Mouse (Mus musculus) cortical plate, adult 2 months (tissue): ENCODE data around the gene Emcn. TPM values are rescaled to one million over a fixed set of nuclear protein-coding genes. Genes with fewer than 3 reads are reported as not detected.

Experiments
- H3K27ac ChIP-seq: fragments of 200-500 bp; 2 replicates; pipeline ENCODE4 v1.5.1; 2012; ENCODE audit warnings: low read length, control low read depth, inconsistent platforms; ENCODE audit not compliant: insufficient read depth
- H3K4me1 ChIP-seq: fragments of 200-500 bp; 2 replicates; pipeline ENCODE4 v1.6.1; 2011; ENCODE audit warnings: low read length; ENCODE audit not compliant: control insufficient read depth, insufficient read depth
- H3K4me3 ChIP-seq: fragments of 200-500 bp; 2 replicates; pipeline ENCODE4 v1.5.1; 2011; ENCODE audit warnings: mild to moderate bottlenecking, low read length, control low read depth; ENCODE audit not compliant: insufficient read depth
- CTCF ChIP-seq: fragments of 200-500 bp; IDR thresholded peaks from 2 replicates; pipeline ENCODE4 v1.5.1; 2011; ENCODE audit warnings: mild to moderate bottlenecking, control low read depth, low read length; ENCODE audit not compliant: insufficient read depth; ENCODE audit errors: extremely low read depth
- POLR2A ChIP-seq: fragments of 200-500 bp; IDR thresholded peaks from 2 replicates; pipeline ENCODE4 v1.6.1; 2011; ENCODE audit warnings: mild to moderate bottlenecking, low read length, control low read depth; ENCODE audit not compliant: insufficient read depth; ENCODE audit errors: extremely low read depth
- polyA plus RNA-seq: library from polyadenylated mRNA; depleted of rRNA; stranded (reverse); fragments of >200 nt; gene quantifications from 2 replicates; pipeline ENCODE4 v1.2.3, GENCODE M21; 2012; rRNA removed

Gene Emcn
- 14.1 and 16.3 TPM in 2 replicates for polyA plus RNA-seq

DNA sequence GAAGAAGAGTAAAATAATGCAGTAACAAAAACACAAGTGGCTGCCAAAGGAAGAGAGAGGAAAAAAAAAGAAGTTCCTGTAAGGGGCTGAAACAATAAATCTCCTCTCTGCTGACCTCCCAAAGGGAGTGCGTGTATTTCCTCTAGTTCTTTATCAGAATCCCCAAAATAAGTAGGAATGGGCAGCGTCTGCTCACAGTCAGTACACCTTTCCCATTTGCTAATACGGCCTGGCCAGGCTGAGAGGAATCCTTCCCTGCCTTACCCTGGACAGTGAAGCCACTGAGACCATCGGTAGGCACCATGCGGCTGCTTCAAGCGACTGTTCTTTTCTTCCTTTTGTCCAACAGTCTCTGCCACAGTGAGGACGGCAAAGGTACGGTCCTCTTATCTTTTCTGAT lies at the start of gene Emcn:
TSS of gene Emcn (plus strand) at position 130 of the 400 bp plus-strand sequence.
- Histone ChIP-seq H3K4me1 (no peaks in the 10 kb centered on the region), H3K27ac (peak within 1 kb of the TSS; percentile 45), H3K4me3 (peak within 1 kb of the TSS; percentile 26)
- TF ChIP-seq POLR2A (no peak), CTCF (no peak)

DNA sequence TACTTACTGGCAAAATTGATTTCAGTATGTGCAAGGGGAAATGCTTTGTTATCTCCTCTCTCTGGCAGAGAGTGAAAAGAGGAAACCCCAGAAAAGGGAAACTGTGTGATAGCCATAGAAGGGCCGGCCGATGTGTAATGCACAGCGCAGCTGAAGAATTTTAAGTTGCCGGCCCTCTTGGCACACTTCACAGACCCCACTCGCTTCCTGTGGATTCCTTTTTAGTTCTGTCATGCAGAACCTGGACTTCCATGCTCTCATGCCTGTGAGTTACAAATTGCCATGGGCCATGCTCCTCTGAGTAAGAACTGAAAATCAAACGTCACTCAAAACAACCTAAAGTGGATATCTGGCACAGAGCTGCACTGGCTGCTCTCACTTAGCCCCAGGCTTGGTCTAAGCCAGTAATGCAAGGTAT lies 47.7 kb upstream of the Emcn start:
- TF ChIP-seq POLR2A (no peak), CTCF (no peak)
- Histone ChIP-seq H3K4me3 (no peak overlapping the region), H3K4me1 (no peaks in the 10 kb centered on the region), H3K27ac (no peak overlapping the region)

DNA sequence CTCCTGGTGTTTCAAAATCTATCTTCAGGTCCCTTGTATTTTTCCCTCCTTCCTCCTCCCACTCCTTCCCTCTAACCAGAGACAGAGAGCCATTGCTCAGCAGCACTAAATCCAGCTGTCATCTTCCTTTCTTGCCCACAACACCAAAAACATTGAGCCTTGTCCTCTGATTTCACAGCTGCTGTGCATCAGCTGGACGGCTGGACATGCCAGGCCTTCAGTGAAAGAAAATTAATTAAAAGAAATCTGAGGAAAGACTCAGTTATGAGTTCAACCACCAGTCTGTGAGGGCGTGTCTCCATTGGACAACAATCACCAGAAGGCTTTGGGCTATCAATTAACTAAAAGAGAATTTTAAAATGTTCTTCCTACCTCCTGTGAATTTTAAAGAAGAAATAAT lies 42.6 kb upstream of the Emcn start:
- no peak overlapping the region for H3K4me3 ChIP-seq
- H3K4me1 ChIP-seq, result no peaks in the 10 kb centered on the region
- H3K27ac ChIP-seq, result no peak overlapping the region
- TF ChIP-seq CTCF (no peak), POLR2A (no peak)

DNA sequence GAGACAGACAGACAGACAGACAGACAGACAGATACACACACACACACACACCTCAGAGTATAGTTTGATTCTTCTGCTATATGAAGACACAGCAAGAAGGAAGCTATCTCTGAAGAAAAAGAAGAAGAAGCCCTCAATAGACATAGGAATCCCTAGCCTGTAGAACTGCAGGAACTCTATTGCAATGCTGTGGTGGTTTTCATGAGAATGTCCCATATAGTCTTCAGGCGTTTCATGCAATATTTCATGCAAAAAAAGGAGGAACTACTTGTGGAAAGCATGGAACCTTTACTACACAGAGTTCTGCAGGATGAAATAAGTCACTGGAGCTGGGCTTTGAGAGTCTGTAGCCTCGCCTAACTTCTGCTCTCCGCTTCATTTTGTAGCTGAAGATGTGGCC lies 40.7 kb upstream of the Emcn start:
- no peak overlapping the region for H3K27ac ChIP-seq
- TF ChIP-seq CTCF (no peak), POLR2A (no peak)
- no peaks in the 10 kb centered on the region for H3K4me1 ChIP-seq
- H3K4me3 ChIP-seq, result no peak overlapping the region

DNA sequence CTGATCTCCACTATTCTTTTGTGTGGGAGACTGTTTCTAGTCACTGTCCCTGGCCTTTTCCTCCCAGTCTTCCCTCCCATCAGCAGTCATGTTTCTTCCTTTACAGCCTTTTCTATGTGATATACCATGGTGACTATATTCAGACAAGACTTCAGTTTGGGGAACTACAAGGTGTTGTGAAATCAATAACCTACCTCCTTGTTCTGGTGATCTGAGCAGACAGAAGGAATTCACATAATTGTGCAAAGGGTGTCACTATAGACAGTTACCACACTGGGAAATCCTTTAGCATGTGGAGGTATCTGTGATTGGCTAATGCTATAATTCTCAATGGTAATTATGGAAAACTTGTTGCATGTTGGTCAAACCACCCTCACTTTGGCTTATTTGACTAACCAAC lies 39.7 kb upstream of the Emcn start:
- TF ChIP-seq CTCF (no peak), POLR2A (no peak)
- Histone ChIP-seq H3K4me1 (no peaks in the 10 kb centered on the region), H3K4me3 (no peak overlapping the region), H3K27ac (no peak overlapping the region)

DNA sequence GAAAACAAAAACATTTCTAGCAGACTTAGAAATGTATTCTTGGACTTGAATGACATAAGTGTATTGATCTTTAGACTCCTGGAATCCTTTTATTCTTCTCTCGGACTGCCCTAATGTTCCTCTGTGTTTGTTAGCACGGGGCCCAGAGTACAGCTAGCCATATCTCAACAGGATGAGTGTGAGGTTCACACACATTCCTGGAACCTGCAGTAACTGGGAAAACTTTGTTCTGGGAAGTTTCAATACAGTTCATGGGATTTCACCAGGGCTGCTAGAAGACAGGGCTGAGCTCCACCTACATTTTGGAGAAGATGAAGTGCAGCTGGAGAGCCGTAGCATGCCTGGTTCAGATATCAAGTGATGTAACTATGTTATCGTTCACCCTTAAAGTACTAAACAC lies 38.1 kb upstream of the Emcn start:
- TF ChIP-seq POLR2A, result no peak
- TF ChIP-seq CTCF, result no peak
- H3K27ac ChIP-seq, result no peak overlapping the region

DNA sequence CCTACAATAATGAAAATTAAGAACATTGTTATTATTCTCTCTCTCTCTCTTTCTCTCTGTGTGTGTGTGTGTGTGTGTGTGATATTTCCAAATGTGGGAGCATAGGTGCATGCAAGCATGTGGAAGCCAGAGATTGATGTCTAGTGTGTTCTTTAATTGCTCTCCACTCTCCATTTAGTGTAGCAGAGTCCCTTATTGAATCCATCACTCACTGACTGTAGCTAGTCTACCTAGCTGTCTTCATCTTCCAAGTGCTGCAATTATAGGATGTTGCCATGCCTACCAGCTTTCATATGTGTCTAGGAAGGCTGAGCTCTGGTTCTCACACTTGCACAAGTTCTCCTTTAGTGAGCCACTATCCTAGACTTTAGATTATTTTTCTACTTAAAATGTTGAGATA lies 30.9 kb upstream of the Emcn start:
- H3K4me3 ChIP-seq, result no peak overlapping the region
- no peak overlapping the region for H3K27ac ChIP-seq
- H3K4me1 ChIP-seq, result no peaks in the 10 kb centered on the region
- TF ChIP-seq POLR2A (no peak), CTCF (no peak)

More for the DNA sequence above, 38.1 kb upstream of the Emcn start:
- H3K4me3 ChIP-seq, result no peak overlapping the region
- H3K4me1 ChIP-seq, result no peaks in the 10 kb centered on the region

DNA sequence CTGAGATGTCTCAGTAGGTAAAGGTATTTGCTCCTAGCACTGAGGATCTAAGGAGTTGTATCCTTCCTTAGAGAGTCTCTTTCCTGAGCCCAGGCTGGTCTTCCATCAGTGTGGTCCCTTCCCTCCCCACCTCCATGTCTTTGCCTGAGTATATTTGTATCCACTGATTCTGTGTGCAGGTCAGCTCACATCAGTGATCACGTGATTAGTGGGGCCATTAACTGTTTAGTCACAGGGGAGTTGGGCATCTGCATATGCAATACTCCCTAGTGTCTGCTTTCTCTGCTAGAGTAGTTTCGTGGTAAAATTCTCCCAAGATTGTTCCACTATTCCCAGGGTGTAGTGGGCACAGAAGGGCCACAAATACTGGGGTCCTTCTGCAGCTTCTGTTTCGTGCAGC lies 28.3 kb upstream of the Emcn start:
- Histone ChIP-seq H3K4me3 (no peak overlapping the region), H3K27ac (no peak overlapping the region)
- no peak for TF ChIP-seq POLR2A
- no peak for TF ChIP-seq CTCF

DNA sequence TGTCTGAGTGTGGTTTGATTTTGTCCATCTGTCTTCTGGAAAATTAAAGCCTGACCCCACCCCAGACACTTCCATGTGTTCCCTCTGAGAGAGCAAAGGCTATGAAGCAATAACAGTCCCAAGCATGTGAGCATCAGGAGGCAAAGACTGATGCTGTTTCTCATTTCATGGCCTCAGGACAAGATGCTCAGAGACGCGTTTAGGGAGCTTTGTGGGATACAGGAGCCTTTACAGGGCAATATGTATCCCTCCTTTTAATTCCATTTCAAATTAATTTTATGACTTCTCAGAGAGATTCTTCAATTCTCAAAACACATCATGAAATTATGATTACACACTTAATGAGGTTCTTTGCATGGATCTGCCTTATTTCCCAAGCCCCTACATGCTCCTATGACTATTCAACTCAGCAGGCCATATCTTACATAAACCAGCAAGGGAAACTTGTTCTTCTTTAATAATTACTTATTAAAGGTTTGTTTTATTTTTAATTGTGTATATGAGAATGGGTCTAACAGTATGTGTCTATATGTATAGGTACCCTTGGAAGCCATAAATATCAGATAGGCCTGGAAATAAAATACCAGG lies 27.0 kb upstream of the Emcn start:
- Histone ChIP-seq H3K4me1 (no peaks in the 10 kb centered on the region), H3K4me3 (no peak overlapping the region), H3K27ac (no peak overlapping the region)
- no peak for TF ChIP-seq CTCF
- TF ChIP-seq POLR2A, result no peak

More for the DNA sequence above, 28.3 kb upstream of the Emcn start:
- no peaks in the 10 kb centered on the region for H3K4me1 ChIP-seq

DNA sequence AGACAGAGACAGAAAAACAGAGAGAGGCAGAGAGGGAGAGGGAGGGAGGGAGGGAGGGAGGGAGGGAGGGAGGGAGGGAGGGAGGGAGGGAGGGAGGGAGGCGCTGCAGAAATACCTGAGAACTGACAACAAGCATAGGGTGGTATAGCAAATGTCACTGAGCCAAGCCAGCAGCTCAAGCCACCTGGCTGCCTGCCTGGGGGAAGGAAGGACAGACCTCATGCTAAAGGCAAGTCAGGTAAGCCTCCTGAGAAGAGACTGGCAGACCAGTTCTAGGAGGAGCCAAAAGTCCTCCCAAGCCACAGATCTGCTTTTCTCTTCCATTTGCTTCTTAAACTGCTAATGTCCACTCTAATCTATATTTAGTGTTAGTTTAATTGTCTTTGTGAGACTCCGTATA lies 22.5 kb upstream of the Emcn start:
- H3K27ac ChIP-seq, result no peak overlapping the region
- H3K4me1 ChIP-seq, result no peaks in the 10 kb centered on the region
- TF ChIP-seq POLR2A (no peak), CTCF (no peak)
- no peak overlapping the region for H3K4me3 ChIP-seq

DNA sequence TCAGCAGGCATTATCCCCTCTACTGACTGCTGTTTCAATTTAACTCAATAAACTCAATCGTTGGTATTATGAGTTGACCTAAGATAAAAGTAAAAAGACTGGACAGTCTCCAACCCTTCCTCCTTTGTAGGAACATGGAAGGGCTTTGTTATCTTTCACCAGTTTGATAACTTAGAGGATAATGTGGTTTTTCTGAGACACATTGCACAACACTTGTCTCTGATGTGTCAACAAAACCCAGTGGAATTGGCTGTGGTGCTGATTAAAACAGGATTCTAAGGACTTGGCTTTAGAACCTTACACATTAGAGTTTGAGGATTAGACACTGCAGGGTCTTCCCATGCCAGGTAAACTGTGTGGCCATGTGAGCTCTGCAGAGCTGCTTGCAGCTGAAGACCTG lies 20.9 kb upstream of the Emcn start:
- TF ChIP-seq POLR2A (no peak), CTCF (no peak)
- no peak overlapping the region for H3K4me3 ChIP-seq
- H3K27ac ChIP-seq, result no peak overlapping the region
- no peaks in the 10 kb centered on the region for H3K4me1 ChIP-seq
